Mouse (Mus musculus): Measurements from ENCODE around the gene Gm20696.

Gene Gm20696

GRCm38 (mm10) chr6:99380146-99380545 is 286.5 kb downstream of the Gm20696 start:
- no peak for DNase-seq

DNA sequence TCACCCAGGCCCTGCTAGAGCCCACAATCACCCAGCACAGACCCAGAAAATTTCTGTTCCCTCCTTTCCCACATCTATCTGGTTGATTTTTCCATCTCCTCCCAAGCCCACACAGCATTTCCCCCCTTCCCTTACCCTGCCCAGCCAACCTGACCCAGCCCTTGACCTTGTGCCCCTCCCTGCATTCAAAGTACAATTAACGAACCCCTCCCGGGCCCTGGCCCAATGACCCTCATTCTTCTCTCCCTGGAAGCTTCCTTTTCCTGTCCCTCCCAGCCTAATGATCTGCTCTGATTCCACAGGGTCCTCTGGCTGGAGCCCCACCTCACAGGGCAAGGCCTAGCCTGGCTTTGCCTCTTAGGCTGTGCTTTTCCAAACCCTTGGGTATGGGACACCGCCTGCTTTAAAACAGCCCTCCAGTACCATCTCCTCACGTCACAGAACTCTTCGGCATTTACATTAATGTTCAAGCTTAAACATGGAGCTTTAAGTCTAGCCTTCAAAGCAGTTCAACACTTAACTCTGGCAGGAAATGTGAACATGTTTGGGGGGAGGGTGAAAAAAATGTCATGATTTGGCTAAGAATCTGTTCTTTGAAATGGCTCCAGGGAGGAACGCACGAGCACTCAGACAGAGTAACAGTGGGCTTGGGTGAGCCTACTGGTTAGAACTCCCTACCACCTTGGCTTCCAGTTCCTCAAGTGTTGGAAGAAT is 287.4 kb downstream of the Gm20696 start:
- DNase-seq, result no peak

DNA sequence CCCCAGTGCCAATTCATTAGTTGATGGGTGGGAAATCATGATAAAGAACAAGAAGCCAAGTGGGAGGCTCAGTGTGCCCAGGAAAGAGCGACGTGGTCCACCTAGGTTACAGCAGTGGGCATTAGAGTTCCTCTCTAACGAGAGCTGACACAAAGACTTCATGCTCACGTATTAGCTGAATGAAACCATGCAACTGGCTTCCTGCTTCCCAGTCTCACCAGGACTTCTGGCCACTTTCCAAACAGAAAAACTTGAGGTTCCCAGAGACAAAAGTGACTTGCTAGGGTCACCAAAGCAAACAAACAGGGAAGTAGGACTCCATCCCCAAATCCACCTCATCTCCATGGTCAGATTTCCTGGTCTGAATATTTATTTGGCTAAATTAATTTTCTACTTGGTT is 288.9 kb downstream of the Gm20696 start:
- peak; percentile 25 for DNase-seq

GRCm38 (mm10) chr6:99377131-99377530 is 289.5 kb downstream of the Gm20696 start:
- DNase-seq, result peak; percentile 13

DNA sequence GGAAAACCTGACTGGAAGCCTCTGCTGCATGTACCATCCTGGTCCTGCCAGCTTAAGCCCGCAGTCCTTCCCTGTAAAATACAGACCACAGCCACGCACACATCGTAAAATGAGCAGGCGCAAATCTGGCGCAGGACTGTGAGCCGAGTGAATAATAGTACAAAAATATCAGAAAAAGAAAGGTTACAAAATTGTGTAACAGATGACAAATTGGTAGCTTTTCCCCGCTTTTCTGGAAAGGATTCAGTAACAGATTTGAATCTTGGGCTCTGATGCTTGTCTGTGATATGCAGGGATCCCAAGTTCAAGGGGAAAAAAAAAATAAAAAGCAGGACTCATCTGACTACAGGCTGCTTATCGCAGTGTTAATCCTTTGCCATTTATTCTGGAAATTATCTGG is 289.9 kb downstream of the Gm20696 start:
- no peak for DNase-seq

- DNase-seq, result no peak
Measured at GRCm38 (mm10) chr6:99375865-99376264, 290.7 kb downstream of the Gm20696 start.

- DNase-seq, result no peak
Measured at GRCm38 (mm10) chr6:99375376-99375775, 291.2 kb downstream of the Gm20696 start.

GRCm38 (mm10) chr6:99374448-99375271 is 291.9 kb downstream of the Gm20696 start:
- DNase-seq, result no peak

GRCm38 (mm10) chr6:99372427-99372826 is 294.2 kb downstream of the Gm20696 start:
- no peak for DNase-seq

DNA sequence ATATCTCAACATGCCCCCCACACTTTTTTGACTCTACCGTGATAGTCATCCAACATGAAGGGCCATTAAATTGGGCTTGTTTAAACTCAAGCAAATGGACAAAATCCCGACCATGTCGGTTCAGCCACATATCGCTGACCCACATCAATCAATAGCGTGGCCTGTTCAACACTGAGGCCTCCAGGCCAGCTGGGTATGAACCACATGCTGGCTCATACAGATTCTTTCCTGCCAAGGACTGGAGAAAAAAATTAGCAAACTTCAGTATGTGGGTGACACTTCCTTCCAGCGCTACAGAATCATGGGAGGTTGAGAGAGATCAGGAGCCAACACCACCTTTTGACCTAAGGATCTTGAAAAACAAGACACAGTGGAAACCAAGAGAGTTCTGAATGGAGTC is 294.6 kb downstream of the Gm20696 start:
- DNase-seq, result no peak

DNA sequence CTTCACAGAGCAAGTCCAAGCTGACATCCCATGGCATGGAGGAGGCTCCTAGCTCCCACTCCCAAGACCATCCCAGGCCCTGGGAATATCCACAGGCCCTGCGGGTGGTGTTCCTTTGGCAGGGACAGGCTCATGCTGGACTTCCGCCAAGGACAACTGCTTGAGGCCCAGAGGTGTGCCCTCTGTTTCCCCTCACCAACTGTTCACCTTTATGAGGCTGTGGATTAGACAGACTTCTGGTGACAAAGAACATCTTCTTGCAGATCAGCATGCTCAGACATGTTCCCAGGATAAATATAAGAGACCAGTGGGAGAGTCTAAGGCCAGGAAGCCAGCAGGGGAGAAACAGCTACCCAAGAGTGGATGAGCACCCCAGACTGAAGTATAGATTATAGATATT is 296.7 kb downstream of the Gm20696 start:
- no peak for DNase-seq

- DNase-seq, result no peak
Measured at GRCm38 (mm10) chr6:99369156-99369555, 297.4 kb downstream of the Gm20696 start.

DNA sequence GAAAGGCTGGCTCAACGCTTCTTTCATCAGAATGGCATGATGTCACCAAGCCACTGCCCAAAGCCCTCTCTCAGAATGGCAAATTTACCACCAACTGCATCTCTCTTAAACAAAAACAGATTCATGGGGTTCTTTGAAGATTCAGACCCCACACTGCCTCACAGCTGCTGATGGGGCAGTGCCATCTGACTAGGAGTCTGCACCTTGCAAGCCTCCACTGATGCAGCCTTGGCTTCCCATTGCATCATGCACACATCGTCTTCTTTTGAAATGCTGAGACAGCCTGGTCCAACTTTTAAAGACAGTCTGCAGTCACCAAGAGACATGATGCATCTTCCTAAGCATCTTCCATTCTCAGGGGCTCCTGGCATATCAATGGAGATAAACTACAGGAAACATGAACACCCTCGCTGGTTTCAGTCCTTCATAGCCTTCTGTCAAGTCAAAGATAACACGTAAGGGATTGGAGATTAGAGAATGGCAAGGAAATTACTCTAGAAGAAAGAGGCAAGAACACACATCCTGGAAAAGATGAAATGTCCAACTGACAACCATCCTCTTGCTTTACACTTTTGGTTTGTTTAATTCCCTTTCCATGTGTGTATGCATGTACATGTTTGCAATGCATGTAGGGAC is 298.4 kb downstream of the Gm20696 start:
- no peak for DNase-seq

DNA sequence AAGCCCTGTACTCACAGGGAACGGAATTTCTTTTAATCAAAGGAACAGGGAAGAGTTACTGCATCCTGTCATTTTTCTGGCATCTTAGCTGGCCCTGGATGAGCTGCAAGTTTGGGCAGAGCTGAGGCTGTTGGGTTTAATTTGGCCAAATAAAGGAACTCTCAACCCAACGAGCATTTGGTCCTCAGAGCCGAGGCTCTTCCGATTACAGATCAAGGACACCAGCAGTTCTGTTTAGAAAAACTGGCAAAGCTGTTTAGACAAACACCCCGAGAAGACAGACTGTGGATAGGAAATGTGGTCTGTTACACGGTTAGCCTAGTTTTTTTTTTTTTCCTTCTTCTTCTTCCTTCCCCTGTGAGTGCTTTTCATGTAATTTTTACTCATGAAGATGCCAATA is 302.1 kb downstream of the Gm20696 start:
- no peak for DNase-seq

DNA sequence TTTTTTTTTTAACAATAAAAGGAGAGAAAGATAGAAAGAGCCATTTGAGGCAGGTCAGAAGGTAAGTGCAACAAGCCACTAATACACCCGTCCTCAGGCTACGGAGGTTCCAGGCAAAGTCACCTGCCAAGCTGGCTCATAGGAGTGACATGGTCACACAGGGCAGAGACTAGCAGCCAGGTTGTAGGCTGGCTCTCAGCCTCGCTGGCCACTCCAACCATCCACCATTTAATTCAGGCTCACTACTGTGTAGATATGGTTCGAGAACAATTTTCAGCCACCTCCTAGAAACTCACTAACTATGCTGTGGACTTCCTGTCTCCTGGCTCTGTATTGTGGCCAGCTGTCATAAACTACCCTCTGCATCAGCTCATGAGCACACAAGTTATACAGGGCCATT is 306.0 kb downstream of the Gm20696 start:
- DNase-seq, result no peak

DNA sequence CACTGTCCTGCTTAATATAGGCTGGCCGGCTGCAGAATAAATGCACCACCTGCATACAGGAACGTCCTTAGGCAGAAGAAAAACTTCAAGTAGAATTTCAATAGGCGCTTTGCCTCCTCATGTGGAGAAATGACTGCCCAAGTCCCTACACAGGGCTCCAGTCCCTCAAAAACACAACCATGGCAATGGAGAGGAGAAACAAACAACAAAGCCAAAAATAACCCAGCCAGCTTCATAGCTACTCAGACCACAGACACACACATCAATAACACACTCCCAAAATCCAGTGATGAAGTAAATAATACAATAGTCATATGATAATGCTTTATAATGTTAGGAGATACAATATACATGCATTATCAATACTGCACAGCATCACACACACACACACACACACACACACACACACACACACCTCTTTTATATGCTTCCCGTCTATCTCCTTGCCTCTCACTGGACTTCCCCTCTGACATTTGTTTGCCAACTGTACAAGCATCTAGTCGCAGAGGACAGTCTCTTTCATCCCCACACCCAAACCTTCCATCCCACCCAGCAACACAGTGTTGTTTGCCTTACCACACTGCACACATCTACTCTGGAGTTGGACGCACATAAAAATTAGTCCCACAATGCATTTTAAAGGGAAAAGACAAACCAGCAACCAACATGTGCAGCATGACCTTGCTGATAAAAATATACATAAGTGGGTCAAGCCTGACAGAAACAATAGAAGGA is 306.7 kb downstream of the Gm20696 start:
- DNase-seq, result no peak

DNA sequence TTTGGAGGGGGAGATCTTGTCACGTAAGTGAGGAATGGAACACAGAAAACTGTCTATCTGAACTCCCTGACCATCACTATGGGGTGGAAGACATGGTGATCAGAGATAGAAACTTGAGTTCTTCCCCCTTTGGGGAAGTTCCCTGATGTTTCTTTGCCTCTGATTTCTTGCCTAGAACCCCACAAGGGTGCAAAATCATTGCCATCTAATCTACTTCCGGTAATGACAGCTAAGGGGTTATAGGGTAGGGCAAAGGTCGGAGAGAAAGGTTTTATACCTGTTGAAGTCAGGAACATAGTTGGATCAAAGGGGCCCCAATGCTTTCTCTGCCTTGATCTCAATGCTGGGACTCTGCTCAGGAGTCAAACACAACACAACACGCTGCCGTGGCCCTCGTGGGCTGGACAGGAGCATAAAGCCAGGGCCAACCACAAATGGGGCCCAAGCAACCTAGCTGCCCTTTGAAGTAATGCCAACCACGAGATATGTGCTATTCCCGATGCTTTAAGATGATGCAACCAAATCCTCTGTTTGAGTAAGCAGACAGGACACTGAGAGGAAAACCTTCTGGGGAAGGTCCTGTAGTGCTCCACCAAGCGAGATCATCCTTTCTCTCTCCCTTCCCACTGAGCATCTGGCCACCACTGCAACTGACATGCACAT is 307.4 kb downstream of the Gm20696 start:
- DNase-seq, result no peak

- no peak for DNase-seq
Measured at GRCm38 (mm10) chr6:99357931-99358330, 308.7 kb downstream of the Gm20696 start.

DNA sequence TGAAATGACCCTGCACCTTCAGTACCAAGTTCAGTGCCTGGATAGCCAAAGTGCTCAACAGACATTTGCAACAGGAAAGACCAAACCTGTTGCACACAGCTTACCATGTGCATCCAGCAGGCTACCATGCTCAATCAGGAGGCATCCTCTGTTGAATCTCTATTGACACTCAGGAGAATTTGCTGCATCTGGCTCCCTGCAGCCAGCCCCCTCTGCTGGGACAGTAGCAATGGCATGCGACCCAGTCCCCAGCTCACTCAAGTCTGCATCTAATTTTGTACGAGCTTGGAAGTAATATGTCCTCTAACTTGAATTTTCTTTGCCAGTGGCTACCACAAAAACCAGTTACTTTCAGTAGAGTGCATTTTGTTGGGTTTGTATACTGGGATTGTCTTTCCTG is 312.3 kb downstream of the Gm20696 start:
- no peak for DNase-seq

DNA sequence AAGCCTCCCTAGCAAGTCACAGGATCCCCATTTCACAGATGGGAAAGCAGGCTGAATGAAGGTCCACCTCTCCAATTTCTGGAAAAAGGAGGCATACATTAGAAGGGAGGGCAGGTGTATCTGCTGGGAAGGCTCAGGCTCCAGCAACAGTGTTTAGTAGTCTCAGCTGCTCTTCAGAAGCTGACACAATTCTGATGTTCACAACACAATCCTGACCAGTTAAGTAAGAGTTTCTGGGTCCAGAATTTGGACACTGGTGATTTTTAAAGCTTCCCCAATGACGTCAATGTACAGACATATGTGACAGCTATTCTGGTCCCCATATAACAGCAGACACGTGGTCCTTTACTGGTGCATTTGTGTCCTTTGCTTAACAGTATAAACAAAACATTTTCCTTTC is 313.2 kb downstream of the Gm20696 start:
- DNase-seq, result no peak

DNA sequence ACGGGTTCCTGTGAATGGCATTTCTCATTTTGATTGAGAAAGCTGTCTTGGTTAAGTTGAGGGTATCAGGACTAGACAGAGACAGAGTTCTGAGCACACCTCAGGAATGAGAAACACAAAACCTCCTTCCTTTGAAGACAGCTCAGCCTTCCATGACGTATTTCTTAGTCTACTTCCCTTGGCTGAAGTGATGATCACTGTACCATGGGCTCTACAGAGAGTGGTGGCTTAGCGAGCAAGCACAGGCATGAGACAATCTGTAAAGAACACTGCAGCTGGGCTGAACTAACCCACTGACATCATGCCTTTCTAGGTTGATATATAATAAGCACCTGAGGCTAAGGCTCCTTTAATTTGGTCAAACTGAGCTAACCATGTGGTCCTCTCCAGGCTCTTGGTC is 316.0 kb downstream of the Gm20696 start:
- no peak for DNase-seq

- DNase-seq, result no peak
Measured at GRCm38 (mm10) chr6:99350156-99350555, 316.4 kb downstream of the Gm20696 start.

DNA sequence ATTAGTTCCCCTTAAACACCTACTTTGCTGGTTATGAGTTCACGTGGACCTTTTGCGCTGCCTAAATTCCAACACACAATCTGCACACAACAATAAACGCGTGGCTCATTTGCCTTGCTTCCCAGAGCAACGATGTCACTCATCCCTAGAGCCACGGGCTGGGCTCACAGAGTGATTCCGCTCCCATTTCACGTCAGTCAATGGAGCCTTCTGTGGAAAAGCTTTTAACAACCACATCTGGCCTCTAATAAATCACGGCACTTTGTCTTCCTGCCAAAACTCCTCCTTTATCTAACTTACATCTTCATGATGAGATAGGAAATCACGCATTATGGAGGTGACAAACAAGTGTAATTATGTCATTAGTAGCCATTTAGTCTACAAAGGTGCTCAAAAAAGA is 318.8 kb downstream of the Gm20696 start:
- DNase-seq, result no peak
